ENCODE assay signal across 22 mouse cellular contexts in the genomic region with DNA sequence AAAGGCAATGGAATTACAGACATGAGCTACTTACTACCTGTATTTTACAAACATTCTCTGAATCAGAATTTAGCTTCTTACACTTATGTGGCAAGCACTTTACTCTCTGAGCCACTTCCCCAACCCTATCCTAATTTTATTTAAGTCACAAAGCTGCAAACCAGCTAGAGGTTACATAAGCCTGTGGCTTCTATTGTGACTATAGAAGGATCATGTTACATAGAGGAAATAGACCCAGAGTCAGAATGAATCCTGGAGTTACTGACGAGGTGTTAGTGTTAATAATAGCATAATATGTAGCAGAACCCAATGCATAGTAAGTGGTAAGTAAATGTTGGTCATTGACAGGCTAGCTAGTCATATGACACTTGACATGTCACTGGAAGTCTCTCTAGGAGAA.
DNase-seq lines count a peak whose midpoint lies in the region; ATAC-seq and TF ChIP-seq lines count a peak whose summit lies in the region.
"Had no signal": no experiment of that assay in that cellular context is flagged by ENCODE, and none has a peak within 500 bp of the region (broad histone marks: within the 10 kb centered on the region; RNA-seq: fewer than 3 reads in every experiment).

No protein-coding gene starts in this region.

- no peak overlapping the region for H3K27ac ChIP-seq in embryonic facial prominence, embryonic 14.5 days (replicated peaks; ENCODE audit: low read depth, low read length)
- H3K27ac ChIP-seq in embryonic facial prominence, embryonic 10.5 days (replicated peaks), result no peak overlapping the region
- no peak overlapping the region for H3K27ac ChIP-seq in CH12.LX (ENCODE audit: insufficient read depth, low read depth)
- no peak overlapping the region for H3K27ac ChIP-seq in hindbrain, embryonic 14.5 days
- H3K27ac ChIP-seq: embryonic facial prominence, embryonic 15.5 days; forebrain, embryonic 10.5 days; forebrain, embryonic 15.5 days; gastrocnemius, adult 2 months; heart, embryonic 13.5 days; hindbrain, embryonic 13.5 days had no signal

- DNase-seq in embryonic facial prominence, embryonic 14.5 days (ENCODE audit: low spot score), result peak; percentile 5
- DNase-seq in embryonic facial prominence, embryonic 10.5 days (ENCODE audit: low spot score), result no peak
- DNase-seq in CH12.LX (ENCODE audit: extremely low read depth), result peak; percentile 2
- no peak for DNase-seq in hindbrain, embryonic 14.5 days (ENCODE audit: low spot score)
- DNase-seq in right cerebral cortex, postnatal 14 days, result no peak
- DNase-seq: adrenal gland, adult 8-10 months; cerebellum, adult 11-12 months; cerebellum, adult 9-10 months; cerebellum, postnatal 25 days; gastrocnemius, adult 2 months; gastrocnemius, postnatal 25 days; heart, adult 11 months; heart, postnatal 4 days had no signal

- no peak overlapping the region for H3K4me2 ChIP-seq in embryonic facial prominence, embryonic 14.5 days (ENCODE audit: low read depth, low read length)
- no peak overlapping the region for H3K4me2 ChIP-seq in CH12.LX (ENCODE audit: insufficient read depth, low read depth, poor library complexity, severe bottlenecking)
- H3K4me2 ChIP-seq in hindbrain, embryonic 14.5 days (replicated peaks), result no peak overlapping the region
- H3K4me2 ChIP-seq: embryonic facial prominence, embryonic 15.5 days; forebrain, embryonic 15.5 days; heart, embryonic 13.5 days; hindbrain, embryonic 13.5 days had no signal

- TF ChIP-seq CTCF in CH12.LX (conservative IDR thresholded peaks at IDR 0.05 in 1 of 2, IDR thresholded peaks at IDR 0.05 in 1 of 2; ENCODE audit: low read depth in 2 of 2, low read length in 2 of 2), result no peak

- no peak for ATAC-seq in embryonic facial prominence, embryonic 14.5 days (ENCODE audit: low read depth)
- ATAC-seq in granulocyte monocyte progenitor cell, adult 5-6 weeks (replicated peaks; ENCODE audit: poor library complexity, severe bottlenecking), result peak; percentile 99
- ATAC-seq in megakaryocyte progenitor cell, adult 5-6 weeks (replicated peaks; ENCODE audit: poor library complexity), result peak; percentile 99
- ATAC-seq in hindbrain, embryonic 14.5 days (ENCODE audit: low FRiP score), result no peak
- ATAC-seq: forebrain, embryonic 15.5 days; intestine, embryonic 16.5 days had no signal

- H3K36me3 ChIP-seq in embryonic facial prominence, embryonic 14.5 days (ENCODE audit: control insufficient read depth, insufficient read depth, low read length), result no peaks in the 10 kb centered on the region
- no peaks in the 10 kb centered on the region for H3K36me3 ChIP-seq in embryonic facial prominence, embryonic 10.5 days (replicated peaks)
- H3K36me3 ChIP-seq in CH12.LX (replicated peaks in 1 of 2; ENCODE audit: control insufficient read depth in 1 of 2, insufficient read depth in 1 of 2, low read length in 1 of 2), result no peaks in the 10 kb centered on the region
- H3K36me3 ChIP-seq in hindbrain, embryonic 14.5 days (replicated peaks; ENCODE audit: control insufficient read depth, insufficient read depth), result no peaks in the 10 kb centered on the region
- H3K36me3 ChIP-seq: embryonic facial prominence, embryonic 15.5 days; forebrain, embryonic 10.5 days; forebrain, embryonic 15.5 days; heart, embryonic 13.5 days; hindbrain, embryonic 13.5 days had no signal

- WGBS in embryonic facial prominence, embryonic 14.5 days, result 15% methylated on average over 1 of the region's 1 CpGs
- 14% methylated on average over 1 of the region's 1 CpGs for WGBS in embryonic facial prominence, embryonic 10.5 days
- 43% methylated on average over 1 of the region's 1 CpGs for WGBS in hindbrain, embryonic 14.5 days

- H3K79me2 ChIP-seq in CH12.LX (replicated peaks; ENCODE audit: control insufficient read depth, extremely low read depth, insufficient read depth, poor library complexity, severe bottlenecking), result no peaks in the 10 kb centered on the region

- in situ Hi-C loops in CH12.LX (cut with MboI; ENCODE audit: low pct_ligation_motif_present, low pct_unique_long_range_greater_than_20kb, low sequenced_read_pairs), result no loop called here

- TF ChIP-seq POLR2A in CH12.LX (IDR thresholded peaks at IDR 0.05; ENCODE audit: low read depth, low read length), result no peak

- H3K27me3 ChIP-seq in embryonic facial prominence, embryonic 14.5 days (replicated peaks; ENCODE audit: control insufficient read depth, insufficient read depth, low read length), result no peaks in the 10 kb centered on the region
- H3K27me3 ChIP-seq in embryonic facial prominence, embryonic 10.5 days (replicated peaks; ENCODE audit: low read depth, poor library complexity, severe bottlenecking), result no peaks in the 10 kb centered on the region
- H3K27me3 ChIP-seq in CH12.LX (replicated peaks), result no peaks in the 10 kb centered on the region
- no peaks in the 10 kb centered on the region for H3K27me3 ChIP-seq in hindbrain, embryonic 14.5 days (ENCODE audit: control insufficient read depth, insufficient read depth, low read length)
- H3K27me3 ChIP-seq: embryonic facial prominence, embryonic 15.5 days; forebrain, embryonic 15.5 days; heart, embryonic 13.5 days; hindbrain, embryonic 13.5 days had no signal

- TF ChIP-seq RAD21 in CH12.LX (IDR thresholded peaks at IDR 0.05; ENCODE audit: low read depth, low read length), result no peak

- H3K4me1 ChIP-seq in embryonic facial prominence, embryonic 14.5 days (ENCODE audit: control insufficient read depth, insufficient read depth, low read length), result no peaks in the 10 kb centered on the region
- H3K4me1 ChIP-seq in embryonic facial prominence, embryonic 10.5 days, result peaks cover 5% of the 10 kb centered on the region; the same call in 1 of the 2 replicates
- H3K4me1 ChIP-seq in CH12.LX (ENCODE audit: control insufficient read depth in 1 of 2, insufficient read depth in 2 of 2), result peaks cover 0 to 4% of the 10 kb centered on the region in 2 experiments; a peak in 1 of 4 replicates
- no peaks in the 10 kb centered on the region for H3K4me1 ChIP-seq in hindbrain, embryonic 14.5 days (replicated peaks; ENCODE audit: control insufficient read depth, insufficient read depth, low read length)
- H3K4me1 ChIP-seq: embryonic facial prominence, embryonic 15.5 days; forebrain, embryonic 10.5 days; forebrain, embryonic 15.5 days; heart, embryonic 13.5 days; hindbrain, embryonic 13.5 days had no signal

- TF ChIP-seq EP300 in CH12.LX (IDR thresholded peaks at IDR 0.05; ENCODE audit: low read length), result no peak

- dilution Hi-C loops in CH12.LX (cut with MboI; ENCODE audit: extremely low pct_ligation_motif_present, extremely low pct_unique_long_range_greater_than_20kb, low sequenced_read_pairs), result no loop called here

- H3K4me3 ChIP-seq in embryonic facial prominence, embryonic 14.5 days (ENCODE audit: low read depth, low read length), result no peak overlapping the region
- no peak overlapping the region for H3K4me3 ChIP-seq in embryonic facial prominence, embryonic 10.5 days
- H3K4me3 ChIP-seq in CH12.LX (replicated peaks in 1 of 3; ENCODE audit: low read depth in 2 of 3, low read length in 2 of 3, poor library complexity in 1 of 3), result no peak overlapping the region
- H3K4me3 ChIP-seq in hindbrain, embryonic 14.5 days (replicated peaks; ENCODE audit: low read length), result no peak overlapping the region
- H3K4me3 ChIP-seq: embryonic facial prominence, embryonic 15.5 days; erythroblast, embryonic 14.5 days; forebrain, embryonic 10.5 days; forebrain, embryonic 15.5 days; gastrocnemius, adult 2 months; heart, embryonic 13.5 days; hindbrain, embryonic 13.5 days had no signal

- no peak overlapping the region for H3K9ac ChIP-seq in embryonic facial prominence, embryonic 14.5 days (ENCODE audit: low read depth, low read length)
- H3K9ac ChIP-seq in CH12.LX (ENCODE audit: insufficient read depth, low read depth), result no peak overlapping the region
- no peak overlapping the region for H3K9ac ChIP-seq in hindbrain, embryonic 14.5 days
- H3K9ac ChIP-seq: embryonic facial prominence, embryonic 15.5 days; forebrain, embryonic 15.5 days; heart, embryonic 13.5 days; hindbrain, embryonic 13.5 days had no signal

- no peaks in the 10 kb centered on the region for H3K9me3 ChIP-seq in embryonic facial prominence, embryonic 14.5 days (ENCODE audit: control insufficient read depth, low read length)
- no peaks in the 10 kb centered on the region for H3K9me3 ChIP-seq in embryonic facial prominence, embryonic 10.5 days
- no peaks in the 10 kb centered on the region for H3K9me3 ChIP-seq in CH12.LX (replicated peaks; ENCODE audit: low read length)
- H3K9me3 ChIP-seq in hindbrain, embryonic 14.5 days (ENCODE audit: control insufficient read depth, low read length), result no peaks in the 10 kb centered on the region
- H3K9me3 ChIP-seq: embryonic facial prominence, embryonic 15.5 days; forebrain, embryonic 10.5 days; forebrain, embryonic 15.5 days; heart, embryonic 13.5 days; hindbrain, embryonic 13.5 days had no signal

TF ChIP-seq in CH12.LX, 34 proteins besides CTCF, POLR2A, EP300 and RAD21:
- no peak for TF ChIP-seq USF1 (IDR thresholded peaks at IDR 0.05; ENCODE audit: low read depth, low read length)
- TF ChIP-seq SMC3 (IDR thresholded peaks at IDR 0.05; ENCODE audit: low read depth, low read length), result no peak
- no peak for TF ChIP-seq ZNF384 (IDR thresholded peaks at IDR 0.05; ENCODE audit: low read depth, low read length)
- TF ChIP-seq MAX (IDR thresholded peaks at IDR 0.05; ENCODE audit: low read length), result no peak
- no peak for TF ChIP-seq NELFE (IDR thresholded peaks at IDR 0.05; ENCODE audit: low read depth, low read length)
- no peak for TF ChIP-seq BHLHE40 (IDR thresholded peaks at IDR 0.05; ENCODE audit: low read depth, low read length)
- no peak for TF ChIP-seq PAX5 (IDR thresholded peaks at IDR 0.05; ENCODE audit: low read length)
- TF ChIP-seq MXI1 (IDR thresholded peaks at IDR 0.05; ENCODE audit: low read depth, low read length), result no peak
- no peak for TF ChIP-seq TCF12 (IDR thresholded peaks at IDR 0.05; ENCODE audit: low read depth, low read length)
- TF ChIP-seq ZKSCAN1 (IDR thresholded peaks at IDR 0.05; ENCODE audit: borderline replicate concordance, low read depth, low read length), result no peak
- TF ChIP-seq IRF4 (IDR thresholded peaks at IDR 0.05; ENCODE audit: low read depth, low read length), result no peak
- TF ChIP-seq MYC (IDR thresholded peaks at IDR 0.05; ENCODE audit: low read depth, low read length), result no peak
- no peak for TF ChIP-seq KAT2A (IDR thresholded peaks at IDR 0.05; ENCODE audit: insufficient replicate concordance, low read length)
TF ChIP-seq in CH12.LX: peak in this region for 0.

Comparison
In these comparisons a context has a peak if more than half of its experiments do, and no peak if none do; other contexts are left out.
1. DNase-seq: peak in embryonic facial prominence, embryonic 14.5 days (single experiment) and CH12.LX (single experiment); none in embryonic facial prominence, embryonic 10.5 days (single experiment), hindbrain, embryonic 14.5 days (single experiment) and right cerebral cortex, postnatal 14 days (single experiment).
2. ATAC-seq: peak in granulocyte monocyte progenitor cell, adult 5-6 weeks (single experiment) and megakaryocyte progenitor cell, adult 5-6 weeks (single experiment); none in embryonic facial prominence, embryonic 14.5 days (single experiment) and hindbrain, embryonic 14.5 days (single experiment).